Mouse (Mus musculus) cerebellum, postnatal 10 days (tissue): ENCODE data around the gene Asic1.

Source experiments
- DNase-seq, 2 experiments: peaks; one replicate each; pipeline ENCODE4 v3.0.0; 2021; ENCODE audit warnings: mixed read lengths in 2 of 2

Asic1 gene

DNA sequence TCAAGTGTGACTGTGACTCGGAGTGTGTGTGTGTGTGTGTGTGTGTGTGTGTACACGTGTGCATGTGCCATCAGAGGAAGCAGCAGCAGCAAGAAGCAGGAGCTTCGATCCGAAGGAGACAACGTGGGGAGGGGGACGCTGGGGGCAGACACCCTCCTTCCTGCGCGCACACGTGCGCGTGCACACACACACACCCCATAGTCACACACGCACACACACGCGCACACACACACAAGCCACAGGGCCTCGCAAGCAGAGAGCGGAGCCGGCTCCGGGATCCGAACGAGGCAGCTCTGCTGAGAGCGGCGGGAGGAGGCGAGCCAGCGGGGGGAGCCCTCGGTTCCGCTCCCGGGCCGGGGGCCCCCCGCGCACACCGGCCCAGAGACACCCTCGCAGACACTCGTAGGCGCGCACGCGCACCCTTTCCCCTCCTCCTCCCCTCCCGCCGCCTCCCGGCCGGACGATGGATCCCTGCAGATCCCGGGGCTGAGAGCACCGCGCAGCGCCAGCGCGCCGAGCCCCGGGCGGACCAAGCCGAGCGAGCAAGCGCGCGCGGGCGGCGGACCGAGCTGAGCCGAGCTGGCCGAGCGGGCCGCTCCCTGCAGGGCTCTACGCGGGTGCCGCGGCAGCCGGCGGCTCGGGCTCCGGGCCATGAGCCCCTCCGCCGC is at the start of gene Asic1:
Asic1 (plus strand) TSS at position 215 of the 668 bp plus-strand sequence.
- DNase-seq = peak; percentile 80 to 81

DNA sequence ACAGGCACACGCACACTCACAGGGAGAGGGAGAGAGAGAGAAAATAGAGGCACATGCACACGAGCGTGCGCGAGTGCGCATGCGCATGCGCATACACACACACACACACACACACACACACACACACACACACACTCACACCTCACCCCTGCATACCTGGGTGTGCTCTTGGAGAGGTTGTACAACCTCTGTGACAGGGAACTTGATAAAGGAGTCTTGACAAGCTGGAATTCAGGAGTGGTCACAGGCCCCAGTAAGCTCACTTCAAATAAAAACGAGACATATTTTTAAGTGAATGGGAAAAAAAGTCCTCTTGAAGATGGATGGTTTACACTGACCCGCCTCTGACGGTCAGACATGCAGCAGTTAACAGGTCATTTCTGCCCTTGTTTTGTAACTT is 48.1 kb upstream of the Asic1 start:
- no peak for DNase-seq

DNA sequence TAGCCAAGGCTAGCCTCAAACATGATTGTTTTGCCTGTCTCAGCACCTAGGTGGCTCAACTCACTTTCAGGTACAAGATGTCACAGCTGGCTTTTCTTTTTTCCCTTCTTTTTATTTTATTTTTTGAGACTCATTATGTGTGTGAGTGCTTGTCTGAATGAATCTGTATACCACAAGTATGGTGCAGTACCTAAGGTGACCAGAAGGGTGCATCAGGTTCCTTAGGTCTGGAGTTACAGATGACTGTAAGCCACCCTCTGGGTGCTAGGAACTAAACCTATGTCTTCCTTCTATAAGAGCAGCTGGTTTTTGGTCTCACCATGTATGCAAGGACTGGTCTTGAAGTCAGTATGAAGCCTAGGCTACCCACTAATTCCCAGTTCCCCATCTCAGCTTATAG is 38.5 kb upstream of the Asic1 start:
- no peak for DNase-seq

GRCm38 (mm10) chr15:99634702-99635101 is 35.5 kb upstream of the Asic1 start:
- DNase-seq = no peak

- DNase-seq = no peak
Observed at GRCm38 (mm10) chr15:99637405-99638123, 32.6 kb upstream of the Asic1 start.

DNA sequence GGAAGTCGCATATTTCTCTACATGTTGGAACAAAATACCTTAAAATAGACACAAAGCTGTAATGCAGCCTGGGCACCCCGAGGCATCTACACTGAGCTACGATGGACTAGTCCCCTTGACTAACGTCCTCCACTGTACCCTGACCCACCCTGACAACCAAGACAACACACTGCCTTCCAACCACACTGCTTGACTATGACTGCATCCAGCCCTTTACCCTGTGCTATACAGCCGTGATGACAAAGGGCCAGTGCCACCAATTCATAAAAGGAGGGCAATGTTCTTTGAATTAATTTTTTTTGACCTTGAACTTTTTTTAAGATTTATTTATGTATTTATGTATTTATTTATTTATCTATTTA is 32.1 kb upstream of the Asic1 start:
- no peak for DNase-seq

- DNase-seq = no peak
Observed at GRCm38 (mm10) chr15:99642622-99643021, 27.5 kb upstream of the Asic1 start.

- DNase-seq = no peak
Observed at GRCm38 (mm10) chr15:99643832-99644231, 26.3 kb upstream of the Asic1 start.

DNA sequence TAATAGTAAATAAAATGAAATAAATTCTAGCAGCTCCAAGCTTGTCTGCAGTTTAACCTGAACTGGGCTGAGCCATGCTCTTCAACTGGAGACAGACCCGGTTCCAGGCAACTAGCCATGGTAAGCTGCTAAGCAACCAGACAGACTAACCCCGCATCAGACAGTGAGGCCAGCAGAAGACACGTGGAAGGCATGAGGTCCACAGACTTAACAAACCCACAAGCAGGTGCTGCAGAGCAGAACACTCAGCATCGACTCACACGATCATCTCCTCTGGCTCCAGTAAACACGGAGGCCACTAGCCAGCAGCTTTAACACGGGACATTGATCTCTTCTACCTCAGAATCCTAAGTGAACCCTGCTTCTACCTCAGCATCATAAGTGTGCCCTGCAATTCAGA is 25.4 kb upstream of the Asic1 start:
- DNase-seq = peak; percentile 80 to 82

DNA sequence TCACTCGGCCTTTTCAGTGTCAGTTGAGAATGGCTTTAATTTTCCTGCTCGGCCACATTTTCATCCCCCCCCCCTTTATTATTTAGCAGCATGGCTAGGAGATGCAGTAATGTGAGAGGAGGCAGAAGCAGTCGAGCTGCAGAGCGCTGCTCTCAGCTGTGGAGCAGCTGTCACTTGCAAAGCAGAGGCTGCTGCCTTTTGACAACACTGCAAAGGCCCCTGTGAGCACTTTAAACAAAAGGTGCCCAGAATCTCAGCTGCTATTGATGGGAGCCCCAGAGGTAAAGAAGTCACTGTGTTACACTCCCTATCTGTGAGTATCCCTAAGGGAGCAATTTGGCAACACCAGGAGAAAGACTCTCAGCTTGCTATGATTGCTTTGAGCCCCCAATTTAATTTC is 21.8 kb upstream of the Asic1 start:
- no peak for DNase-seq

DNA sequence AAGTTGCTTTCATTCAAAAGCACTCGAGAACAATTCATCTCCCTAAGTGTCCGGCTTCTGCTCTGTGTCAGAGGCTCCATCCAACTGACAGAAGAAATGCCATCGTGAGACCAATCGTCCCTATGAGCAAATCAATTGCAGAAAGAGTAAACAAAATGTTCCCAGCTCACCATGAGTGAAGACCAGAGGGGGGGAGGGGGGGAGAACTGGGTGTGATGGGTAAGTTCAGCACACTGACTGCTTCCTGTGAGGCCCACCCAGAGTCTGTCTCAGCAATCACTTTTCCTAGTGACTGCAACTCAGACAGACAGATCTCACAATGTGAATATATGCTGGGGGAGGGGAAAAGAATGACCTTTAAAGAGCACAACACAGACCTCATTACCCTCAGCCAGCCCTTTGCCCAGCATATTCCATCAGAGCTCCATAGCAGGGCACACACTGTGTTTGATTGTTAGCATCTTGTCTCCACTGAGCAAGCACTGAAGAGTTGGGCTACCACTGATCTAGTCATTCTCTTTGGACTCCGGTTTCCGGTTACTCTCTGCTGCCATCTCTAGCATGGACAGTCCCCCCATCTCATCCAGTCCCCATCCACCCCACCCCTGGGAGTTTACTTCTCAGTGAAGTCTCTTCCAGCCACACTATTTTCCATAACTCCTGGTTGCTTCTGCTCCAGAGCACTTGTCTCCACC is 21.0 kb upstream of the Asic1 start:
- DNase-seq = no peak

- no peak for DNase-seq
Observed at GRCm38 (mm10) chr15:99650304-99650703, 19.9 kb upstream of the Asic1 start.

DNA sequence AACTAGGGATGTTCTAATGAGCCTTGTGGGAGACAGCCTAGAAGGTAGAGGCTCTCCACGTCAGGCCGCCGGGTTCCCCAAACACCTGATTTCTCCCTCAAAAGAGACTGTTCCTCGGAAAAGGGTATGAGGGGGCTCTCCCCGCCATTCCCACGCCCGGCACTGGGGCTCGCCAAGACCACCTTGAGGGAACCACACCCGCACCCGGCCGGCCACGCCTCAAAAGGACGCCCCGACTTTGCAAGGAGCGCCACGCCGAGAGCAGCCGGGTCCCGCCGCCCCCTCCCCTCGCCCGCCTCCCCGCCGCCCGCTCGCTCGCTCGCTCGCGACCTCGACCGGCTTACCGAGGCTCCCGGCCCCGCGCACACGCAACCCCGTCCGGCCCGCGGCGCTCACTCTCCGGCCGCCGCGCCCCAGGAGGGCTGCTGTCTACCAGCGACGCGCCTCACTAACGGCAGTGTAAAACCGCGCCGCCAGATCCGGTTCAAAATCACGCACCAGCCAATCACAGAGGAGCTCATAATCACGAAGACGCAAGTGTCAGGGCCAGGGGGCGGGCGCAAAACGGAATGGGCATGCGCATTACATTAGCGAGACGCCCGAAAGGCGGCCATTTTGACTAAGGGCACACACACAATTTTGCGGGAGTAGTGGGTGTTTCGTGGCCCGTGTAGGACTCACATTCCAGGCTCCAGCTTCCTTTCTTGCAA is 18.9 kb upstream of the Asic1 start, which contains the start of gene Racgap1:
Racgap1 (minus strand) TSS at position 494 of the 710 bp plus-strand sequence.
- DNase-seq = peak; percentile 98

GRCm38 (mm10) chr15:99651984-99652872 is 17.9 kb upstream of the Asic1 start:
- DNase-seq = no peak

- peak; percentile 53 to 63 for DNase-seq
Observed at GRCm38 (mm10) chr15:99653291-99653690, 16.9 kb upstream of the Asic1 start.

- peak in 1 of 2 experiments; percentile 33 for DNase-seq
Observed at GRCm38 (mm10) chr15:99653876-99654275, 16.3 kb upstream of the Asic1 start.

DNA sequence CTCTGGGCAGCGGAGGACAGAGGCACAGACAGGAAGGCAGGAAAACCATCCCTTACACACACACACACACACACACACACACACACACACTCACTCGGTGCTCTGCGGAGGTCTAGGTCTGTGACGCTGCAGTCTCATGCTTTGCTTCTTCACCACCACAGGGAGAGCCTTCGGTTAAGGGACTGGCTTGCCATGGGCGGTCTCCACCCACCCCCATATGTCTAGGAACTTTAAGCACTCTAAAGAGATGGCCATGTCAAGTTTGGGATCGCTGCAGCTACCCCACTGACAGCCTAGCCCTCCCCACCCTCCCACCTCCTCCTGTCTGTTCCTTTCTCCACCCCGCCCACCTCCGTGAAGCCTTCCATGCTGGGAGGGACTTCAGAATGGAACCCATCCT is 14.2 kb upstream of the Asic1 start:
- DNase-seq = no peak

DNA sequence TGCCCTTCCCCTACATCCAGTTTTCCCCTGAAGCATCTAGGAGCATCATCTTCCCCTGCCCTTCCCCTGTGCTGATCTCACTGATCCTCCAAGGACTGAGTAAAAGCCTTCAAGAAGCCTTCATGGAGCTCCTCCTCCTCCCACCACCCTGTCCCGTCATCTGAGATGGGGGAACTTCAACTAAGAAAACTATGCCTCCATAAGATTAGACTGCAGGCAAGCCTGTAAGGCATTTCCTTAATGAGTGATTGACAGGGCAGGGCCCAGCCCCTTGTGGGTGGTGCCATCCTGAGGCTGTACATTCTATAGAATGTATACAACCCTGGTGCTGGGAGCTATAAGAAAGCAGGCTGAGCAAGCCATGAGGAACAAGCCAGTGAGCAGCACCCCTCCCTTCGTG is 11.7 kb upstream of the Asic1 start:
- DNase-seq = no peak

DNA sequence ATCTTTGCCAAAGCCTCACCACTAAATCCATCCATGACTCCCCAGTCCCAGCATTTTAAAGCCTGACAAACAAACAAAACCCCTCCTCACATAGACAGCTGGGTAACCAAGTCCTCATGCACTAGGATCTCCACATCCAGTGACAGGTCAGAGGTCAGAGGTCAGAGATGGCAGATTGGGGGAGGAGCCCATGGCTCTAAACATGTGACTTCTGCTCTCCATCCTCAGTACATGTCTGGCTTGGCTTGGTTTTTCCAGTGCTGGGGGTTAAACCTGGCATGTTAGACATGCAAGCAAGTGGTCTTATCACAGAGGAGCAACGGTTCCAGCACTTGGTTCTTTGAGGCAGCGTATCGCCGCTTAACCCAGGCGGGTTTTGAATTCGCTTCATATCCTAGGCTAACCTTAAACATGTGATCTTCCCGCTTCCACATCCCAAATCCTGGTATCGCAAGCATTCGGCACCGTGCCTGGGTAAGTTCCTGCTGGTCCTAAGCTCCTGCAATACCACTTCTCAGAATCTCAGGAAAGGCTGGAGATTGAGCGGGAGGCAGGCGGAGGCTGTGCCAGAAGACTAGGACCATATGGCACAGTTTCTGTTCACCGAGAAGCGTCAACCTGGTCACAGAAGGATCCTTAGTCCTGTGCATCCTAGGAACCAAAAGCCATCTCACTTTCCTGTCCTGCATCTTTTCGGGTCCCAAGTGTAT is 8.9 kb upstream of the Asic1 start:
- peak; percentile 62 to 71 for DNase-seq

DNA sequence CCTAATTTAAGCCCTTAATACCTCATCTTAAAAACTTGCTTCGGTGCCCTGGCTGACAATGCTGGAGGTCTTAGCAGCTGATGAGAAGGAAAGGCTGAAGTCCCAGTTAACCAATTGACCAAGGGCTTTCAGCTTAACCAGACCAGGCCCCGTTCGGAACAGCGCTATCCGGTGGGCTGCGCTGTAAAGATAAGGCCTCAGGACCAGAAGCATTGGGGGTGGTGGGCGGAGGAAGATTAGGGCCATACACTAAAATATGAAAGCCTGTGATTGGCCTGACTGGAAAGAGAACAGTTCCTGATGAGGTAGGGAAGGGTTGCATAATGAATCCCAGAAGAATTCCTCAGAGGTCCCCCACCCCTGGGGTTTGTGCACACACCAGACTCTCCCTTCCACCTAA is 7.8 kb upstream of the Asic1 start:
- DNase-seq = no peak

DNA sequence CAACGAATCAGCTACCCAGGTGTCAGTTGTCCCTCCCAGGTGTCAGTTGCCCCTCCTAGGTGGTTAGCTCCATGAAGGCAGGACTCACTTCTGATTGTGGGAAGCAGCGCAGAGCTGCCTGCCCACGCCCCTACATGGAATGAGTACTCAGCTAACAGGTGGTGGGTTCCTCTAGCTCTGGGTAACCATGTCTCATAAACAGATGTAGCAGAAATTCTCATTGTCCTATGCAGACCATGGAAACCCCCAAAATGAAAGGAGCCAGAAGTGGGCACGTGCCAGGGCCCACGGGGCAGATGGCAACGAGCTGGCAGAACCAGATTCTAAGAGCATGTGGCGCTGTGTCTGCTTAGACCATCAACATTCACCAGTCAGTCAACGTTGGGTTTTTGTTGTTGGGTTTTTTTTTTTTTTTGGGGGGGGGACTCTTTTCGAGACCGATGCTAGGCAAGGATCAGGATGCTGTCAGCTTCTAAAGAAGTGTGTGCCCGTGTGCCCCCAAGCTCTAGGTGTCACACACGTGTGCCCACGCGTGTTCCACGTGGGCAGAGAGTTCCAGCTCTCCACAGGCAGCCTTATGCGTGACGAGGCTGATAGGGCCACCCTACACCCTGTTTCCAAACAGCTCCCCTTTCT is 6.1 kb upstream of the Asic1 start:
- peak; percentile 82 to 83 for DNase-seq
